Mouse (Mus musculus) lung, adult 2 months (tissue): ENCODE measurements at regions not wholly inside any gene's neighbourhood (a gene's known extent, or its start where the extent isn't known, plus 50 kb on each side); places are given as distances from the start of the nearest gene placed in this dataset.

Experiments
- CTCF ChIP-seq: fragments of 200-500 bp; IDR thresholded peaks from 2 replicates; pipeline ENCODE4 v1.5.1; 2011; ENCODE audit warnings: mild to moderate bottlenecking, low read length, control low read depth; ENCODE audit not compliant: insufficient read depth
- POLR2A ChIP-seq: fragments of 200-500 bp; IDR thresholded peaks from 2 replicates; pipeline ENCODE4 v1.6.1; 2011; ENCODE audit warnings: low read depth, mild to moderate bottlenecking, control low read depth, low read length, borderline replicate concordance; ENCODE audit errors: extremely low read depth

DNA sequence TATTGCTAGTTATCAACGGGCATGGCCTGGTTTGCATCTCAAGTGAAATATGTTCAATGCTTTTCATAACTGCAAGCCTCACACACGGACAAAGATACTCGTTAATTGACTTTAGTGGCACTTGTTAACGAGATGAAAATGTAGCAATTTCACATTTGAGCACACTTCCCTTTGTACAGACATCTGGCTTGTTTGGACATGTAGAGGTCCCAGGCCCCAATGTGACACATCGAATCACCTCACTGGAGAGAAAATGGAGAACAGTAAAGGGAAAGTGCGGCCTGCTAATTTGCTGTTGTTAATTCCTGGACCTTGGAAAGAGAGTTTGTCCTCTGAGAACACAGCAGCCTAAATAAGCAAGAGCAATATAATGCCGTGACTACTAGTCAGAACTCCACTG is 257.4 kb upstream of the Tenm3 start:
- TF ChIP-seq POLR2A (no peak), CTCF (no peak)
